Mouse (Mus musculus) forebrain, embryonic 16.5 days (tissue): ENCODE data around the gene H2afx. TPM values are rescaled to one million over a fixed set of nuclear protein-coding genes. Genes with fewer than 3 reads are reported as not detected.

Experiments used
- ATAC-seq: fragments of 200-750 bp; cut with Nextera tagmentation; 2 replicates; pipeline ENCODE4 v1.8.0; 2017; ENCODE audit warnings: mild to moderate bottlenecking, moderate library complexity
- H3K27ac ChIP-seq: fragments of 300-500 bp; sonication (generic); 2 replicates; pipeline ENCODE4 v1.5.1; 2014; ENCODE audit warnings: low read length, control low read depth
- H3K27me3 ChIP-seq: fragments of 300-500 bp; sonication (generic); replicated peaks from 2 replicates; pipeline ENCODE4 v1.6.1; 2014; ENCODE audit warnings: low read length; ENCODE audit not compliant: control insufficient read depth, insufficient read depth
- H3K36me3 ChIP-seq: fragments of 300-500 bp; sonication (generic); 2 replicates; pipeline ENCODE4 v1.6.1; 2014; ENCODE audit not compliant: control insufficient read depth, insufficient read depth
- H3K4me1 ChIP-seq: fragments of 300-500 bp; sonication (generic); replicated peaks from 2 replicates; pipeline ENCODE4 v1.6.1; 2014; ENCODE audit warnings: low read length; ENCODE audit not compliant: control insufficient read depth, insufficient read depth
- H3K4me2 ChIP-seq: fragments of 300-500 bp; sonication (generic); 2 replicates; pipeline ENCODE4 v1.6.1; 2014; ENCODE audit warnings: mild to moderate bottlenecking, low read length, control low read depth
- H3K4me3 ChIP-seq: fragments of 300-500 bp; sonication (generic); replicated peaks from 2 replicates; pipeline ENCODE4 v1.5.1; 2014; ENCODE audit warnings: mild to moderate bottlenecking, low read length, control low read depth
- H3K9ac ChIP-seq: fragments of 300-500 bp; sonication (generic); replicated peaks from 2 replicates; pipeline ENCODE4 v1.6.1; 2014; ENCODE audit warnings: low read depth, low read length, control low read depth
- H3K9me3 ChIP-seq: fragments of 300-500 bp; sonication (generic); 2 replicates; pipeline ENCODE4 v1.6.1; 2016; ENCODE audit warnings: low read length; ENCODE audit not compliant: control insufficient read depth
- WGBS: fragments of 180-500 bp; shearing (Covaris S2); extraction: QIAGEN DNeasy Blood & Tissue Kit; methylation state at CpG from one replicate; pipeline ENCODE4 v1.1.7; 2014; 5-methylcytosine and 5-hydroxymethylcytosine counted together
- microRNA-seq: library from miRNA; unstranded; fragments of <30 nt; microRNA quantifications from one replicate; pipeline ENCODE4, GENCODE M21; 2017
- polyA plus RNA-seq: library from polyadenylated mRNA; unstranded; fragments of >200 nt; fragmentation: Nextera tagmentation; extraction: Ambion mirVana; gene quantifications from 2 replicates; pipeline ENCODE4 v1.2.1, GENCODE M21; 2015

H2afx gene
- polyA plus RNA-seq, 1 experiment from 2014 or later: 182 TPM

GRCm38 (mm10) chr9:44384596-44384995 is 50.1 kb downstream of the H2afx start:
- Histone ChIP-seq H3K9me3 (no peaks in the 10 kb centered on the region), H3K4me3 (no peak overlapping the region), H3K4me2 (no peak overlapping the region), H3K27me3 (no peaks in the 10 kb centered on the region), H3K27ac (no peak overlapping the region), H3K36me3 (peaks cover 44% of the 10 kb centered on the region), H3K4me1 (peaks cover 10% of the 10 kb centered on the region), H3K9ac (no peak overlapping the region)
- 88% methylated on average over 13 of the region's 13 CpGs for WGBS
- no peak for ATAC-seq

Small RNA genes within 50 kb of the gene (microRNA-seq; reads per million reads assigned to microRNA genes)
- gene Gm44335: not detected

Other genes starting within 250 kb of the H2afx start
- 0.12 TPM in 1 of 2 replicates, not detected in the other for gene Mfrp, start 233.0 kb upstream of the H2afx start, polyA plus RNA-seq
- 2.3 and 2.7 TPM in 2 replicates for gene C1qtnf5, start 227.4 kb upstream of the H2afx start, polyA plus RNA-seq
- gene Gm49380, start 221.2 kb upstream of the H2afx start, polyA plus RNA-seq: 0.15 and 0.16 TPM in 2 replicates
- gene Rnf26, start 221.2 kb upstream of the H2afx start, polyA plus RNA-seq: 33.4 and 43.2 TPM in 2 replicates
- 12.9 and 15.0 TPM in 2 replicates for gene Mcam, start 200.2 kb upstream of the H2afx start, polyA plus RNA-seq
- gene Cbl, start 100.6 kb upstream of the H2afx start, polyA plus RNA-seq: 26.3 and 27.1 TPM in 2 replicates
- 0.48 TPM in 1 of 2 replicates, not detected in the other for gene Ccdc153, start 94.0 kb upstream of the H2afx start, polyA plus RNA-seq
- 0.53 and 0.73 TPM in 2 replicates for gene Pdzd3, start 83.2 kb upstream of the H2afx start, polyA plus RNA-seq
- 4.3 and 5.2 TPM in 2 replicates for gene Nlrx1, start 66.1 kb upstream of the H2afx start, polyA plus RNA-seq
- 16.9 and 21.8 TPM in 2 replicates for gene Abcg4, start 46.1 kb upstream of the H2afx start, polyA plus RNA-seq
- 34.1 and 35.6 TPM in 2 replicates for gene Hinfp, start 29.0 kb upstream of the H2afx start, polyA plus RNA-seq
- gene C2cd2l, start 14.4 kb upstream of the H2afx start, polyA plus RNA-seq: 29.0 and 31.4 TPM in 2 replicates
- 35.2 and 35.7 TPM in 2 replicates for gene Dpagt1, start 8.7 kb upstream of the H2afx start, polyA plus RNA-seq
- gene Hmbs, start 9.5 kb downstream of the H2afx start, polyA plus RNA-seq: 64.3 and 64.7 TPM in 2 replicates
- gene Vps11, start 27.0 kb downstream of the H2afx start, polyA plus RNA-seq: 46.5 and 47.0 TPM in 2 replicates
- gene Hyou1, start 44.8 kb downstream of the H2afx start, polyA plus RNA-seq: 26.3 and 27.2 TPM in 2 replicates
- gene Slc37a4, start 62.2 kb downstream of the H2afx start, polyA plus RNA-seq: 38.4 and 41.6 TPM in 2 replicates
- gene Rps25, start 72.4 kb downstream of the H2afx start, polyA plus RNA-seq: 901 and 949 TPM in 2 replicates
- gene Trappc4, start 72.9 kb downstream of the H2afx start, polyA plus RNA-seq: 322 and 334 TPM in 2 replicates
- 36.8 and 41.1 TPM in 2 replicates for gene Ccdc84, start 83.9 kb downstream of the H2afx start, polyA plus RNA-seq
- gene Foxr1, start 106.4 kb downstream of the H2afx start, polyA plus RNA-seq: not detected in 2 replicates
- gene Upk2, start 120.3 kb downstream of the H2afx start, polyA plus RNA-seq: not detected in 2 replicates
- gene Bcl9l, start 148.1 kb downstream of the H2afx start, polyA plus RNA-seq: 13.8 and 15.0 TPM in 2 replicates
- gene Cxcr5, start 227.2 kb downstream of the H2afx start, polyA plus RNA-seq: not detected in 2 replicates